Mouse (Mus musculus) c-Kit-negative CD71-positive TER-119-positive erythroid progenitor cells, embryonic 14.5 days (primary cell): ENCODE data around the gene Pla2g15.

Experiments used
- DNase-seq: peaks from one replicate; pipeline ENCODE4 v3.0.0-alpha.2; 2013; ENCODE audit warnings: low read depth, low spot score

The Pla2g15 gene

GRCm38 (mm10) chr8:106134751-106135571, 15.2 kb upstream of the Pla2g15 start:
- DNase-seq: no peak

- DNase-seq: no peak
These were observed 14.5 kb upstream of the Pla2g15 start for GRCm38 (mm10) chr8:106135672-106136071.

- DNase-seq: no peak
These were observed 13.8 kb upstream of the Pla2g15 start, which contains the start of gene Esrp2 for GRCm38 (mm10) chr8:106136156-106137130. Gene Esrp2, minus strand, starts transcription at chr8:106136974.

GRCm38 (mm10) chr8:106137218-106137905, 12.8 kb upstream of the Pla2g15 start:
- no peak for DNase-seq

GRCm38 (mm10) chr8:106137906-106138477, 12.2 kb upstream of the Pla2g15 start:
- DNase-seq: no peak

GRCm38 (mm10) chr8:106138616-106139015, 11.6 kb upstream of the Pla2g15 start:
- no peak for DNase-seq

- no peak for DNase-seq
These were observed 10.0 kb upstream of the Pla2g15 start for GRCm38 (mm10) chr8:106140191-106140590.

GRCm38 (mm10) chr8:106140769-106141168, 9.4 kb upstream of the Pla2g15 start:
- DNase-seq: peak; percentile 63

GRCm38 (mm10) chr8:106145331-106145730, 4.9 kb upstream of the Pla2g15 start:
- DNase-seq: no peak

GRCm38 (mm10) chr8:106146014-106146413, 4.2 kb upstream of the Pla2g15 start:
- DNase-seq: no peak

GRCm38 (mm10) chr8:106147868-106148565, 2.2 kb upstream of the Pla2g15 start:
- DNase-seq: no peak

GRCm38 (mm10) chr8:106149025-106149424, 1.2 kb upstream of the Pla2g15 start:
- DNase-seq: no peak

- DNase-seq: no peak
These were observed 428 bp downstream of the Pla2g15 start for GRCm38 (mm10) chr8:106150653-106151000.

GRCm38 (mm10) chr8:106151041-106151440, 842 bp downstream of the Pla2g15 start:
- no peak for DNase-seq

- no peak for DNase-seq
These were observed 2.7 kb downstream of the Pla2g15 start for GRCm38 (mm10) chr8:106152876-106153275.

GRCm38 (mm10) chr8:106157419-106157818, 7.2 kb downstream of the Pla2g15 start:
- no peak for DNase-seq

- no peak for DNase-seq
These were observed 8.2 kb downstream of the Pla2g15 start for GRCm38 (mm10) chr8:106158381-106158780.

- DNase-seq: no peak
These were observed 9.7 kb downstream of the Pla2g15 start for GRCm38 (mm10) chr8:106159876-106160275.

- DNase-seq: no peak
These were observed 13.1 kb downstream of the Pla2g15 start for GRCm38 (mm10) chr8:106163251-106163650.

GRCm38 (mm10) chr8:106165460-106165859, 15.3 kb downstream of the Pla2g15 start:
- peak; percentile 53 for DNase-seq
